Mouse (Mus musculus) embryo, embryonic 11 days (tissue): ENCODE data around the gene Ddx10.
"Not testable (repeated sequence)": the region's sequence is repeated elsewhere in the genome, so short reads cannot be mapped to it uniquely, and the experiment has no call there.

Experiments used
- DNase-seq: peaks from one replicate; pipeline ENCODE4 v3.0.0-alpha.2; 2015

The Ddx10 gene

GRCm38 (mm10) chr9:53143508-53143907 is 104.3 kb downstream of the Ddx10 start:
- DNase-seq = no peak

GRCm38 (mm10) chr9:53142424-53142823 is 105.4 kb downstream of the Ddx10 start:
- not testable (repeated sequence) for DNase-seq

- no peak for DNase-seq
Measured at GRCm38 (mm10) chr9:53140610-53141165, 107.2 kb downstream of the Ddx10 start.

- DNase-seq = no peak
Measured at GRCm38 (mm10) chr9:53132826-53133225, 115.0 kb downstream of the Ddx10 start.

GRCm38 (mm10) chr9:53130460-53130859 is 117.4 kb downstream of the Ddx10 start:
- no peak for DNase-seq

GRCm38 (mm10) chr9:53101103-53101502 is 146.8 kb downstream of the Ddx10 start:
- DNase-seq = no peak

- no peak for DNase-seq
Measured at GRCm38 (mm10) chr9:53095319-53096165, 152.3 kb downstream of the Ddx10 start.

GRCm38 (mm10) chr9:53094536-53094935 is 153.3 kb downstream of the Ddx10 start:
- DNase-seq = no peak

GRCm38 (mm10) chr9:53077626-53078025 is 170.2 kb downstream of the Ddx10 start:
- no peak for DNase-seq

- DNase-seq = no peak
Measured at GRCm38 (mm10) chr9:53075931-53076330, 171.9 kb downstream of the Ddx10 start.

- no peak for DNase-seq
Measured at GRCm38 (mm10) chr9:53074443-53074842, 173.4 kb downstream of the Ddx10 start.

GRCm38 (mm10) chr9:53073576-53074112 is 174.2 kb downstream of the Ddx10 start:
- no peak for DNase-seq

GRCm38 (mm10) chr9:53072088-53072487 is 175.8 kb downstream of the Ddx10 start:
- no peak for DNase-seq

- DNase-seq = peak; percentile 21
Measured at GRCm38 (mm10) chr9:53070875-53071524, 176.9 kb downstream of the Ddx10 start.

GRCm38 (mm10) chr9:53068166-53068565 is 179.7 kb downstream of the Ddx10 start:
- DNase-seq = no peak

GRCm38 (mm10) chr9:53066428-53066827 is 181.4 kb downstream of the Ddx10 start:
- peak; percentile 29 for DNase-seq

- DNase-seq = no peak
Measured at GRCm38 (mm10) chr9:53065028-53065427, 182.8 kb downstream of the Ddx10 start.

- no peak for DNase-seq
Measured at GRCm38 (mm10) chr9:53064531-53064930, 183.3 kb downstream of the Ddx10 start.

GRCm38 (mm10) chr9:53055306-53055705 is 192.5 kb downstream of the Ddx10 start:
- no peak for DNase-seq
